Mouse (Mus musculus) CH12.LX (cell line): ENCODE data around the gene Ube2e3.

Source experiments
- CTCF ChIP-seq, 2 experiments: IDR thresholded peaks in 1 of 2; conservative IDR thresholded peaks in 1 of 2; 2 replicates each; pipeline ENCODE4 v1.5.1; 2011 to 2012; ENCODE audit warnings: low read depth in 2 of 2, low read length in 2 of 2, improper control_type of control experiment in 1 of 2, inconsistent platforms in 1 of 2, mild to moderate bottlenecking in 1 of 2, moderate library complexity in 1 of 2
- EP300 ChIP-seq: IDR thresholded peaks from 2 replicates; pipeline ENCODE4 v1.6.1; 2011; ENCODE audit warnings: low read length, improper control_type of control experiment
- ETS1 ChIP-seq: conservative IDR thresholded peaks from 2 replicates; pipeline ENCODE4 v1.6.1; 2012; ENCODE audit warnings: low read depth, mild to moderate bottlenecking, inconsistent platforms, low read length, improper control_type of control experiment, moderate library complexity
- NELFE ChIP-seq: IDR thresholded peaks from 2 replicates; pipeline ENCODE4 v1.6.1; 2011; ENCODE audit warnings: low read depth, low read length, improper control_type of control experiment
- POLR2A ChIP-seq: IDR thresholded peaks from 2 replicates; pipeline ENCODE4 v1.6.1; 2011; ENCODE audit warnings: low read depth, mild to moderate bottlenecking, improper control_type of control experiment, low read length
- RCOR1 ChIP-seq: conservative IDR thresholded peaks from 2 replicates; pipeline ENCODE4 v1.6.1; 2012; ENCODE audit warnings: low read depth, mild to moderate bottlenecking, inconsistent platforms, low read length, improper control_type of control experiment
- SMC3 ChIP-seq: IDR thresholded peaks from 2 replicates; pipeline ENCODE4 v1.6.1; 2011; ENCODE audit warnings: low read depth, low read length, improper control_type of control experiment
- USF1 ChIP-seq: IDR thresholded peaks from 2 replicates; pipeline ENCODE4 v1.6.1; 2014; ENCODE audit warnings: low read depth, mild to moderate bottlenecking, inconsistent platforms, low read length, improper control_type of control experiment
- ZC3H11A ChIP-seq: IDR thresholded peaks from 2 replicates; pipeline ENCODE4 v1.6.1; 2012; ENCODE audit warnings: low read depth, mild to moderate bottlenecking, inconsistent platforms, low read length, improper control_type of control experiment

DNA sequence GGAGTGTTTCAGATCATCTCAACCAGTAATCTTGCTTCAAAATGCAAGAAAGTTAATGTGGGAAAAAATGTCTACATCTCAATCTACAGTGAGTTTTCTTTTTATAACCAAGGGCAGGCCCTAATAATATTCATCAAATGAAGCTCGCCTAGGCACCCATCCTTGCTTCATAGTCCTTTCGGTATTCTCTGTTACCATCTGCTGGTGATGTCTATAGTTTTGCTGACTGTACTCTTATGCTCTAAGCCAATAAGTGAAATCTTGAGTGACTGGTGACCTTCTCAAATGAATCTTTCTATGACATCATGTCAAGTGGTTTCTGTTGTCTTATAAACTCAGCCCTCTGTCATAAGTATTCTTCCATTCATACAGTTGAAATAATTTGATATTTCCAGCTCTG, 97.1 kb downstream of the Ube2e3 start:
- TF ChIP-seq USF1 (no peak), NELFE (no peak), CTCF (conservative IDR thresholded peaks at IDR 0.05 in 1 of 2, IDR thresholded peaks at IDR 0.05 in 1 of 2; ENCODE audit: low read depth in 2 of 2, low read length in 2 of 2) (no peak), RCOR1 (no peak), EP300 (no peak; the same call in 1 of the 2 replicates), SMC3 (no peak), ZC3H11A (no peak), ETS1 (no peak), POLR2A (no peak)
